Mouse (Mus musculus) thymus, postnatal 36 days (tissue): ENCODE results near the gene Agpat4.

Experiments
- DNase-seq, 2 experiments: peaks; one replicate each; pipeline ENCODE4 v3.0.0; 2022; ENCODE audit warnings: mixed read lengths in 2 of 2

The Agpat4 gene

DNA sequence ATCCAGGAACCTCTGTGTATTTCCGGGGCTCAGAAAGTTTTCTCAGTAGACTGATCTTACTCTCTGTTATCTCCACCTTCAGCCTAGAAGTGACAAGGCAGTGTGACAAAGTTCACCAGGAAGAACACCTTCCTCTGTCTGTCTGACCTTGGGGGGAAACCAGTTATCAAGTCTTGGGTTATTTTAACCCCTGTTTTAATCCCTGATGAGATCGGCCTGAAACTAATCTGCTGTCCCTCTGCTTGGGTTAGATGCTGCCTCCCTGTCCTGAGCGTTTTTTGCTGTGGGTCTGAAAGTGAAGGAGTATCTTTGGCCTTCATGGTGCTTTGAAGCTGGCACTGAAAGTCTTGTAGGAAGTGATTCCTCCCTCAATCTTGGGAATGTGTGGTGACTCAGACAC is 4.7 kb downstream of the Agpat4 start:
- DNase-seq: no peak

DNA sequence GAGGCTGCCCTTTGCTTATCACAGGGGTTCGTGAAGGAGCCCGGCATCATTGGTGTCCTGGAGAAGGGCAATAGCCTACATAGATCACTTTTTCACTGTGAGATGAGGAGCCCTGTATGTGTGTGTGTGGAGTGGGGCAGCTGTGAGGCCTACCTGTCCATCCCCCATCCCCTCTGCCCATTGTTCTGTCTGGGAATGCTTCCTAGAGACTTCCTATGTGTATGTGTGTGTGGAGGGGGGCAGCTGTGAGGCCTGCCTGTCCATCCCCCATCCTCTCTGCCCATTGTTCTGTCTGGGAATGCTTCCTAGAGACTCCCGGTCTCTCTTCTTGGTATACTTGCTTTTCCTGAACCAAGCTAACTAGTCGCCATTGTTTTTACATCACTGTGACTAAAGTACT is 8.6 kb downstream of the Agpat4 start:
- no peak for DNase-seq

DNA sequence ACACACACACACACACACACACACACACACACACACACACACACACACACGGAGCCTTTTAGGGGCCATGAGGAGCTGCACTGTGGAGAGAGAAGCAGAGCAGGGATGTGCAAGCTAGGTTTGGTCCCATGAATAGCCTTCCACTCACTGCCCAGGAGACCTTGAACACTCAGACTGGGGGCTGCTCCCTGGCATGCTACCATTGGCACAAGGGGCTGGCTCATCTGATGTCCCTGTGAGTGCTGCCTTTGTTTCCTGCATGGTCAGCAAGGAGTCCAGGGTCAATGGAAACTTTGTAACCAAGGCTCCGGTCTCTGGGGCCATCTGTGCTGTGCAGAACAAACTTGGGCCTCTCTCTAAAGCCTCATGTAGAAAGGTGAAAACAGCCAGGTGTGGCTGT is 10.5 kb downstream of the Agpat4 start:
- no peak for DNase-seq

DNA sequence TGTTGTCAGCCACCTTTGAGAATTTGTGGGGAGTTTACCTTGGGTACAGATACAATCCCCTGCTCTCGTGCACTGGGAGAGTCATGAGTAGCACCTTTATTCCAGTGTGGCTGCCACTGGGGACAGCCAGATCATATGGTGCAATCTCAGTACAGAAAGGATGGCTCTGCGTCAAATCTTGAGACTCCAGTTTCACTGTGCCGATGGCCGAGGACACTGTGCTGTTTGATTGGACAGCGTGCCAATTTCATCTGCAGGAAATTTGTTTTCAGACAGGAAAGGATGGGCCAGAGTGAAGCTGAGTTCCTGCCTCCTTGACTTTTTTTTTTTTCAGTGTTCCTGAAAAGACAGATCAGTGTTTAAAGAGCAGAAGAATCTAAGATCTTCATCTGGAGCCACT is 12.7 kb downstream of the Agpat4 start:
- no peak for DNase-seq

DNA sequence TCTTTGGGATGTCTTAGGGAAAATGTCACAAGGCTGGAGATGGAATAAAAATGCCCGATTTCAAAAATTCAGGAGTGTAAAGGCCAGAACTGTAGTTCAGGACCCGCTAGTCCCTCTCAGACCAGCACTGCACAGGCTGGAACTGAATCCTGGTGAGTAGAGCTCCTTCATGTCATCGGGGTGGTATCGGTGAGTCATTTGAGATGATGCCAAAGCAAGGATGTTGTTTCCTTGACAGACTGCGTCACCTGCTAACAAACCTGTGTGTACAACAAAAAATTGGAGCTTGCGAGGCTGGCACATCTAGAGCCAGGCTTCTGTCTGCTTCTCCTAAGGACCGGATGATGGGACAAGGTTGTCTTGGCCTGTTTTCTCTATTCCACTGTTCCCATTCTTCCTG is 13.1 kb downstream of the Agpat4 start:
- DNase-seq: no peak

DNA sequence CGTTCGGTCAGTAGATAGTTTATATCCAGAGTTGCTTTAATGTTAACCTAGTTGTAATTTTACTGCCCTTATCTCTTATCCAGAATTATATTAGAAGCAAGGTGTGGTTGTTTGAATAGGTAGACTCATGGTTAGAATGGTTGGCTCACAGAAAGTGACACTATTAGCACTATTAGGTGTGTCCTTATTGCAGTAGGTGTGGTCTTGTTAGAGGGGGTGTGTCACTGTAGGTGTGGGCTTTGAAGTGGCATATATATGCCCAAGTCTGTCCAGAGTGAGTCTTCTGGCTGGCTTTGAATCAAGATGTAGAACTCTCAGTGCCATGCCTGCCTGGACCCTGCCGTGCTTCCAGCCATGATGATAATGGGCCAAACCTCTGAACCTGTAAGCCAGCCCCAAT is 14.4 kb downstream of the Agpat4 start:
- no peak for DNase-seq

DNA sequence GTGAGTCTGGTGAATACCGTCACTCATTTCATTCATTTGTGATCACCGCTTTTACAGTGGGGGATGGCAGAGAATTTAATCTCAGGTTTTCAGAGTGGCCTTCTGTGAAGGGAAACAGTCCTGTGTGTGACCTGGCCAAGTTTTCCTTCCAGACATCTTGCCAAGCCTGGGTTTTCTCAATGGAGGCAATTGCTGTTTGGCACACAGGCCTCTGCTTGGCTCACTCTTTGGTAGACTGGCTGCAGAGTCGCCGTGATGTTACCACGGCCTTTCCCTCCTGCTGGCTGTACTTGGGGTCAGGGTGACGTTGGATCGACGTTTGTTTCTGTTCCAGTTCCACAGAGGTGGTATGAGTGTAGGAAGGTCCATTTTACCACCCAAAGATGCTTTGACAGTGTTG is 15.5 kb downstream of the Agpat4 start:
- DNase-seq: no peak

DNA sequence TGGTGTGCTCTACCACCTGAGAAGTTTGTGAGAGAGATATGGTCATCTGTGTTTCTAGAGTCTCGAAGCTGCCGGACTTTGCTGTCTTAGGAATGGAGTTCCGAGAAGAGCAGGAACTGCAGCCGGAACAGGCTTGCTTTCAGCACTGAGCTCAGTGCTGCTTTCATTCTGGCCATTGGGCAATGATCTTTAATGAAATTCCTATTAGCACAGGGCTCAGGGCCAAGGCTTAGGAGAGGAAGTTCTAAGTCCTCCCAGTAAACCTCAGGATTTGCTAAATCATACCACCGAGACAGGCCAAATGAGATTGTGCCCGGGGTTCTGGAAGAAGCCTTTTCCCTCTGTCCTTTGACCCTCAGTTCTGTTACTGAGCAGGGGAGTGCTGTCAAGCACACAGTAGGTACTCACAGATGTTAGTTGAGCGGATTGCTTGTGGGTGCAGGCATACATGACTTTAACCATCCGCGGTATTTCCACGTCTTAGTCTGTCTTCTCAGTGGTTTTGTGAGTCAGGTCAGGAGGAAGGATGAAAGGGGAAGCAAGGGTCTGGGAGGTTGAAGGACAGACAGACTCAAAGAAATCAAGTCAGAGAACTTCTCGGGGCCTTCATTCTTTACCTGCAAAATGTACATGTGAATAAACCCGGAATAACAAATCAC is 16.6 kb downstream of the Agpat4 start:
- DNase-seq: no peak

DNA sequence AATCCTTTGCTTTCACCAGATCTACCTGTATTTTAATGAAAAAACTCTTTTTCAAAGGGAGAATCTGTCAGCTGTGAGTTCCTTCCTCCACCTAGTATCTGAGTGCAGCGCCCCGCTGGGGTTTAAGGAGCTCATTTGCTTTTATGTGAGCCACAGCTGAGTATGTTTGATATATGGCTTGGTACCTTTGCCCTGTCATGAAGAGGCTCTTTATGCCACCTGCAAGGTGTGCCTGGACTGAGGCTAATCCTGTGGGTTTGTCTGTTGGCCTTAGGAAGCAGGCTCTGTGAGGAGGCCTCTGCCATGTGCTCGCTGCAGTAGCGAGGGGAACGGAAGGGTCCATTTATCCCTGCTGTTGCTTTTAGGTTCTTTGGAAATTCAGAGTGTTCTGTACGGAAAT is 19.9 kb downstream of the Agpat4 start:
- no peak for DNase-seq

DNA sequence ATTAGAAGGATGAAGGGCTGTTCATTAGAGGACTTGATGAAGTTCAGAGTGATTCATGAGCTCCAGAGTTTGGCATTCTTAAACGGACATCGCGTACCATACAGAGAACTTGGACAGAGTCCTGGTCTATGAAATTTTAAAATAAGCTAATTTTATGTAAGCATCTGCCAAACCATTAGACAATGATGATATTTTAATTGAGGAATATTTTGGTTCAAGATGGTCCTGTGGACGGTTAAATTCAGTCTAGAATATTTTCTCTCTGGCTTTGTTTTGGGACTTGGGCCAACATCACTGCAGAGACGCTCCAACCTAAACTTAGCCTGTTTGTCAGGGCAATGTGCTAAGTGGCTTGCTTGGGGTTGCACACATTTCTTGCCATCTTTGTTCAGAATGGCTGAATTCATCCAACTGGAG is 25.5 kb downstream of the Agpat4 start:
- DNase-seq: no peak

DNA sequence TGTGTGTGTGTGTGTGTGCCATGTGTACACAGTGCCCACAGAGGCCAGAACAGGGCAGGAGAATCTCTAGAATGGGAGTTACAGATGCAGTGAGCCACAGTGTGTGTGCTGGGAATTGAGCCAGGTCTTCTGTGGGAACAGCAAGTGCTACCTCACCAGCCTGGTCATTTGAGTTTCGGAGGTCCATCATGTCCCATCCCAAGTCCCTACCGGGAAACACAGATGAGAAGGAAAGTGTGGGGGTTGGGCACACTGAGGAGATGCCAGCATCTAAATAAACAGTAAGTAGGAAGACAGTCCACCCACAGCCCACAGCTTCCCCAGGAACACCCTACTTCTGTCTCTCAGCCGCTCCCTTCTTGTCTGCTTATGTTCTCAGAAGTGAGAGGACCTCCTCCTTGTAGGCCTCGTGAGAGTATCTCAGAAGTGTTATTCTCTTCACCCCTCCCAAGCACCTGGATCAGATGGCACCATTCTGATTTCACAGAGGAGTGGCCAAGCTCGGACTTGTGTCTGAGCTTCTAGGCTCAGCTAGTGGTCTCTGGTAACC is 27.7 kb downstream of the Agpat4 start:
- no peak for DNase-seq

DNA sequence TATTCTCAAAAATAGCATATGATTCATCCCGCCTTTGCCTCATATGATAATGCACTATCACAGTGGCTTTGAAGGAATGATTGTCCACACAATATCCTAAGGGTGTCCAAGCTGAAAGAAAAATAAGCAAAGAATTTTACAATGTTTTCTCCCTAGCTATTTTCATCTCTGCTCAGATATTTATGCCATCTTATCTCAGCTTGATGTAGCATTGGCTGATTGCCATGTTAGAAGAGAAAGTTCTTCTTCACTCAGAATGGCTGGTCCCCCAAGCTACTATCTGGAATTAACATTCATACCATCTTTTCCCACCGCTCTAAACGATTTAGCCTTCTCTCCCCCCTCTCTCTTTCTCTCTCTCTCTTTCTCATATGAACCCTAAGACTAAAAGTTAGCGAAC is 29.3 kb downstream of the Agpat4 start:
- DNase-seq: no peak

DNA sequence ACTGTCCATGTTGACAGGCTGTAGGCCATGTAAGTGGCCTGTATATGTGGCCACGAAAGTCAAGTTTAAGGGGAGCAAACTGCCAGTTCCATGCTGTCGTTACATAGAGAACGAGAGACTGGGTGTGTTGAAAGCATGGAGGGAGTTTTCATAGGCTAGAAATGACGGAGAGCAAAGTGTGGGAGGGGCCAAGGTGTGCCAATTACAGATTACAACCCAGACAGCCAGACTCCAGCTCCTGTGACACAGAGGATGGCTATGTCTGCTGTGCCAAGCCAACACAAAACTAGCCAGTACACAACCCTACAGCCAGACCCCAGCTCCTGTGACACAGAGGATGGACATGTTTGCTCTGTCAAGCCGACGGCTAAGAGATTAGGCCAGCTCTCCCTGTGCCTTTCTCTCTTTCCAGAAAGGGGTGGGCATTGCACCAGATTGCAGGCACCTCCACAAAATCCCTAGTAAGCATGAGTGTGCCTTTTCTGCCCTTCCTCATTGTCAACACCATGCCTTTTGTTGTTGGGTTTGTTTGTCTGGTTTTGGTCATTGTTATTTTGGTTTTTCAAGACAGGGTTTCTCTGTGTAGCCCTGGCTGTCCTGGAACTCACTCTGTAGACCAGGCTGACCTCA is 30.8 kb downstream of the Agpat4 start:
- no peak for DNase-seq

DNA sequence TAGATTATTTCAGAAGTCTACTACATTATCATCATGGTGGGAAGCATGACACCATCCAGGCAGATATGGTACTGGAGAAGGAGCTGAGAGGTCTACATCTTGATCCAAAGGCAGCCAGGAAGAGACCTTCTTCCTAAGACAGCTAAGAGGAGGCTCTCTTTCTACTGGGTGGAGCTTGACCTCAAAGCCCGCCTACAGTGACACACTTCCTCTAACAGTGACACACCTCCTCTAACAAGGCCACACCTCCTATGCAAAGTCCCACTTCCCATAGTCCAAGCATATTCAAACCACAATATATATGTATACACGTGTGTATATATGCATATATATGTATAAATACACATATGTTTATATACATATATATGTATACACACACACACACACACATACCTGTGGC is 32.5 kb downstream of the Agpat4 start:
- no peak for DNase-seq

DNA sequence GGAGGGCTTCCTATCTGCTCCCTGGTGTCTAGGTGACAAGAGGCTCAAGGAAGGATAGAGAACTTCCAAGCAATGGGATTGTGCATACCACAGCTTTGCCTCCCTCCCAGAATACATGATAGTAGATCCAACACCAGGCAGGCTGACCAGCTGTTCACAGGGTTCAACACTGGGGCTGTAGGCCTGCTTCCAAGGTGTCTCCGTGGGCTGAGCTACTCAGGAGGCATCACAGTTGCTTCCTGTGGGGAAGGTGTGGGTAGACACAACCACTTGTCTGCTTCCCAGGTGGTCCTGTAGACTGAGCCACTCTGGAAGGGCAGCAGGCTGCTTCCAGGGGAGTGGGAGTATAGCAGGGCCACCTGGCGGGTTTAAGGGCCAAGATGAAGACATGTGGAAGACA is 35.8 kb downstream of the Agpat4 start:
- DNase-seq: no peak

DNA sequence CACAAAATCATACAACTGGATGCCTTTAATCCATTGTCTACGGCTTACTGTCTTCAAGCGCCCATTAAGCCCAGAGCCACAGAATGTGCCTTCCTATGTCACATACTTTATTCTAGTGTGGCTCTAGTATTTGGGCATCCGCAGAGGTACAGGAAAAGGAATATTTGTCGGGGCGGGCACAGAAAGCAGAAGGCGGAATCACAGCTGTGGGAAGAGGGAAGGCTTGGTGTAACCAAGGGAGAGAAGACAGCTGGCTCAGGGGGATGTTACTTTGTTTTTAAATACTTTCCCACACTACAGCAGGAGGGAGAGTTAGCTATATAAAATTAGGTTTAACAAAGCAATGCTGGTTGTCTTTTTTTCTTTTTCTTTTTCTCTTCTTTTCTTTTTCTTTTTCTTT is 36.7 kb downstream of the Agpat4 start:
- DNase-seq: no peak

DNA sequence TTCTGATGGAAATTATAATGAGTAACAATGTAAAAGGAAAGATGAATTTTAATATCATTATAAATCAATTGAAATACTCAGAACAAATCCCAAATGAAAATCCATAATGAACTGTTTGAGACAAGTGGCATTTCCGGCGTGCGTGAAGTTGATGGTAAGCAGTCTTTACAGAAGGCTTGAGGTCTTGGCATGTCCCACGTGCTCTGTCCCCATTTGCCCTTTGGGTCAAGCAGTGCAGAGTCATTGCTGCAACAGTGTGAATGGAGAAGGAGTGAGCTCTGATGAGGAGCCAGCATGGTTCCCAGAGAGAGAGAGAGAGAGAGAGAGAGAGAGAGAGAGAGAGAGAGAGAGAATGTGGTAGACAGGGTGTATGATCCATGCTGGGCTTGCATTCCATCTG is 37.4 kb downstream of the Agpat4 start:
- DNase-seq: no peak

DNA sequence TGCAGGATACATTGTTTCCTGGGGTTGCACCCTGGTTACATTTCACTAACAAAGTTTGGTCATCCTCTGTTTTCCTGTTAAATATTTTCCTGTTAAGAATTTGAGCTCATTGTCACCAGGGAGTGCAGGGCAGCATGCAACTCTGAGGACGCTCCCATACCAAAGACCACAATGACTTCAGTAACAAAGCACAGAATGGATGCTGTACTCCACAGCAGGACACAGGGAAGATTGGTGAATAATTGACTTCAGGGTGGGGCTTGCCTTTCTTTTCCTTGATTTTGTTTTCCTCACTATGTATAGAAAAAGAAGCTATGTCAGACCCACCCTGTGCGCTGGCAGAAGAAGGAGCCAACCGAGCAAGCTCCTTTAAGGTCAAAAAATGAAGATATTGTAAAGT is 38.2 kb downstream of the Agpat4 start:
- DNase-seq: no peak

DNA sequence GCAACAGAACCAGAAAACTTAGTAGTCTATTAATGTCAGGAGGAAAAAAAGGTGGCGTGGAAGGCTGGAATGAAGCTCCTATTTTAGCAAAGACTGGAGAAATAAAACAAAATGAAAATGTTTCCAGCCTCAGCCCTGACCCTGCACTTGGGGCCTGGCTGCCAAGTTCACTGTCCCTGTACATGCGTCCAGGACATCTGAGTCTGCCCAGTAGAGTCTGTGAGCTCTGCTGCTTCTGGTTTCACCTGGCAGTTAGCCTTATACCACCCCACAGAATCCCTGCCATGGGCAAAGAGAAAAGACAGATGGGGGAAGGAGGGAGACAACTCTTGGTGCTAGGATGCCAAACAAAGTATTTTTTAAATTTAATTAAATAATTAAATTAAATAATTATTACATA is 38.7 kb downstream of the Agpat4 start:
- DNase-seq: no peak

DNA sequence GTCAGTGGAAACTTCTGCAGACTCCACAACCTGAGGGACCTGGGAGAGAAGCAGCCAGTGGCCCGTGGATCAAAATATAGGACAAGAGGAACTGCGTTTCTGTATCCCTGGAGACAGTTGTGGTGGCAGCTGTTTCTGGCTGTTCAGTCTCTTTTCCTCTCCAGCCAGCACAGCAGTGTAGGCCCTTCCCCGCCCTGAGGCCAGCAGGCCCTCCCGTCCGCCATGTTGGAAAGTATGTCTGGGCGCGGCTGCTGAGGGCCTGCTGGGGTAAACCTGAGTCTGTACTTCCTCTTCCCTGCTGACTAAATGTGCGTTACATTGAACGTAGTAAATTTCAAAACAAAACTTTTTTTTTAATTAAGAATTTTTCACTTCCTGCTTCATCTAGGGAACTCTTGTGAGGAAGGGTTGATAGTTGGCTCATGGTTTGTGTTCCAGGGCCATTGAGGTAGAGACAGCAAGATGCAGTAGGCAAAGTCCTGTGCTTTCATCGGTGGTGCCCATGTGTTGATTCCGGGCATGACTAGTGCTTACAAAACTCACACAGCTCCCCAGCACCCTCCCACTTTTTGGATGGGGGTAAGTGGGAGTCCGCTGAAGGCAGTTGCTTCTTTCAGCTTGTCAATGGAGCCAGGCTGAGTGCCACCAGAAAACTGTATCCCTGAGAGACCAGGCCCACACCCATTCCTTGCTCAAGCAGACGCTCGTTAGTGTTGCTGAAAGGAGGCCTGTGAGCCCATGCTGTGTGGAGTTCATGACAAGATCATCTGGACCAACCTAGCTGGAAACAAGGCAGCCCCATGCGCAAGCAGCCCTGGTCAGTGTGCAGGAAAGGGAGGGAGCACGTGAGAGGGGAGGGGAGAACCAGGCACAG is 40.9 kb downstream of the Agpat4 start:
- DNase-seq: no peak

DNA sequence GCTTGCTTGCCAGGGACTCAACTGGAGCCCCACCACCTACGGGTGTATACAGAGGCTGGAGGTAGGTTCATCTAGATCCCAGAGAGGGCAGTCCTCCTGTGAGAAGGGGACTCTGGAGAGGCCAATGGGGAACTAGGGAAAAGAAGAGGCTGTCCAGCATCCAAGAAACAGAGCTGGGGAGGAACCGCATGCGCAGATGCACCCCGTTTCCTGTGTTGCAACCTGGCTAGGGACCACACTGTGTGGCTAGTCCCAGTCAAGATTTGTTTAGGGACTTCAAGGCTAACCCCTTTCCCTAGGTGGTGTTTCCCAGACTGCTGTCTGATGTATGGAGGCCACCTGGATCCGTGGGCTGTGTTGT is 41.5 kb downstream of the Agpat4 start:
- no peak for DNase-seq

DNA sequence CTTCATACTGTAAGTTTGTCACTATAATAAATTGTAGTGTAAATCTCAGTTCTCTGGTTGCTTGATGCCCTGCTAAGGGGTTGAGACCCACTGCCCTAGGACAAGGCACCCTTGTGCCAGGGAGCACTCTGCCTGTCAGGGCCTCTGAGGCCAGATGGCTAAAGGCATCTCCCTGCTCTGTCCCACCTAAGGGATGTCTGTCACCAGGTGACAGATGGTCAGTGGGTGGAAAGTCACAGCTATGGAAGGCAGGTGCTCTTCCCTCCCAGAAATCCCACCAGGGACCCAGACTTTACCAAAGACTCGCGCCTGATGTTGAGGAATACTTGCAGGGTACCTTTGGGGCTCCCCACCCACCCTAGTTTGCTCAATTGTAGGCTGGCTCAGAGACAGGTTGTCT is 42.0 kb downstream of the Agpat4 start:
- DNase-seq: no peak

DNA sequence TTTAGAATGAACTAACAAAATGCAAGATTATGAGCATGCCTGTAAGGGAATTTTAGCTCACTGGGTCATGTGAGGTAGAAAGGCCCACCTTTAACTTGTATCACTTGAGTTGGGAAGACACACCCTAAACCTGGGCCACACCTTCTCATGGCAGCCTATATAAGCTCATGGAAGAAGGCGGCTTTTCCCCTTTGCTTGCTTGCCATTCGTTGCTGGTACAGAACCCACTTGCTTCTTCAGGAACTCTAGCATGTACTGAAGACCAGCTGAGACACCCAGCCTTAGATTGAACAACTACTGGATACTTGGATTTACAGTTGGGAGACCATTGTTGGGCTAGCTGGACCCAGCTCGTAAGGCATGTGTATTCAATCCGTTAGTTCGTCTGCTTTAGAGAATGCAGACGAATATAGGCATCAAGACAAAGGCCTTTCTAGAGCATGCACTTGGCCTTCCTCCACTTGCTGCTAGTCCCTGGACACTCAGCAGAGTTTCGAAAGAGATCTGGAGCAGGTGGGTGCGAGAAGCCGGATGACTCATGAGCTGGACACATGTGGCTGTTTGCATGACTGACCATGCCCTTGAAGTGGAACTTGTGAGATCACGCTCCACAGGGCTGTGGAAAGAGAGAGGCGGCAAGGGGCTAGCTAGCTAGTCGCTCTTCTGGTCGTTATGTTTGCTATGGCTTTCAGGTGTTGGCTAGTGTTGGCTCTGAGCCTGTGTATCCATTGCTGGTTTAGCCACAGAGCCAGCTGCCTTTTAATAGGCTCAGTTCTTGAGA is 42.7 kb downstream of the Agpat4 start:
- no peak for DNase-seq
